Mouse (Mus musculus): ENCODE results near the gene Acer1.

Gene Acer1

DNA sequence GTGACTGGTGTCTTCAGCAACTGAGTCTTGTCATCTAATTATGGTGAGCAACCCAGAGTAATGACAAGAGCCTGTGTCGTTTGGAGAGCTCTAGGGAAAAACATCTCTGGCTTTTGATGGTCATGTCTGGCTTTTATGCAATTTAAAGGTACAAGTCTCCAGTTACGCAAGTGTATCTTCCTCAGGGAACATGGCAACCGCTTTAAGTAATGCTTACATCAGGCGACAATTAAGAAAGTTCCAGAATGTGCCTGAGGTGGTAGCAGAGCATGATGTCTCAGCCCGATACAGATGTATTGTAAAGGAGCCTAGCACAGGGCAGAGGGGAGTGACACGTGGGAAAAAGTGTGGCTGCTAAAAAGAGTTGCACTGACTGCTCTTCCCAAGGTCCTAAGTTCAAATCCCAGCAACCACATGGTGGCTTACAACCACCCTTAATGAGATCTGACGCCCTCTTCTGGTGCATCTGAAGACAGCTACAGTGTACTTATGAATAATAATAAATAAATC is 7.0 kb upstream of the Acer1 start:
- no peak for DNase-seq

DNA sequence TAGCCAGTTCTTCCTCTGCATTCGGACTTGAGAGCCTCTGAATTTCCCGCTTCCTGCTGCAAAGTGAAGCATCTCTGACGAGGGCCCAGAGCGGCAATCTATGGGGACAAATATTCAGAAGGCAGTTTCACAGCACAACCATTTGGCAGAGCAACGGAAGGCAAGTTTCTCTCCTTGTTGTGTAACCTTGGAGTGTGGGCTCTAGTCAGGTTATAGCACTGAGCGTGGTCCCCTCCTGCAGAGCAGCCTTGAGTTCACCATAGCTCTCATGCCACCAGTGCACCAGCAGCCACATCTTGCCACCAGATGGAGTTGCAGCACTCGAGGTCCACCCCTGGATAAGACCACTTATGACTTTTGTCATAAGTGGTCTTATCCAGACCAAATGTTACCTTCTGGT is 6.5 kb upstream of the Acer1 start:
- no peak for DNase-seq

DNA sequence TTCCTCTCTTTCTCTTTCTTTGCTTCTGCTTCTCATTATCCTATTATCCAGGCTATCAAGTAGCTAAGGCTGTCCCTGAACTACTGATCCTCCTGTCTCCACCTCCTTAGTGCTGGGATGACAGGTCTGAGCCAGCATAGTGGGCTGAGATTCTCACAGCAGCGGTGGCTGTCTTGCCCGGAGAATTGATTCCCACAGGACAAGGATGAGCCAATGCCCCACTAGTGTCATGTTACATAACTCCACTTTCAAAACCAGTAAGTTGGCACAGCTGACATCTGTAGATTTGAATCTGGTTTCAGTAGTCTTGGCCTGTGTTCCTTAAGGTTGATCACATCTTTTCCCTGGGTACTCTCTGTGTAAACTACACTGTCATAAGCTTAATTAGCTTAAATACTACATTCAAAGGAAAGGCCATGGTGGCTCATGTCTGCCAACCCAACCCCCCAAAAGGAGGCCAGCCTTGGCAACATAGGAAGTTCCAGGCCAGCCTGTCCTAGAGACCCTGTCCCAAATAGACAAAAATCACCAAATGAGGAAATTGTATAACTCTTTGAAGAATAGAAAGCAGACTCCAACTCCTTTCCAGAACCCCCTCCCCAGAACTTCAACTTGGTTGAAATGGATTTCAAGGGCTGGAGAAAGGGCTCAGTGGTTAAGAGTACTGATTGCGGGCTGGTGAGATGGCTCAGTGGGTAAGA is 4.3 kb upstream of the Acer1 start:
- no peak for DNase-seq

DNA sequence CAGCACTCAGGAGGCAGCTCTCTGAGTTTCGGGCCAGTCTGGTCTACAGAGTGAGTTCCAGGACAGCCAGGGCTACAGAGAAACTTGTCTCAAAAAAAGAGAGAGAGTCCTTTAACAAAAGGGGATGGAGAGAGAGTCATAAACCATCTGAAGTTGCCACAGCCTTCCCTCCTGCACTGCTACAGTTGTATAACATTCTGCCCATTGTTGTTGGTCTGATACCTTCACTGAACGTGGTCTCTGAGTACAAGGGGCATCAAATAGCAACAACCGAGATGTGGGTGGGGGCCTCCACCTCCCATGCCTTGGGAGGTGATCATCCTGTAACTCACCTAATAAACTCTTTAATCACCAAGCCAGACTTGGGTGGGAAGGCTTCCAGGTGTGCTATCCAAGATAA is 3.7 kb upstream of the Acer1 start:
- no peak for DNase-seq

DNA sequence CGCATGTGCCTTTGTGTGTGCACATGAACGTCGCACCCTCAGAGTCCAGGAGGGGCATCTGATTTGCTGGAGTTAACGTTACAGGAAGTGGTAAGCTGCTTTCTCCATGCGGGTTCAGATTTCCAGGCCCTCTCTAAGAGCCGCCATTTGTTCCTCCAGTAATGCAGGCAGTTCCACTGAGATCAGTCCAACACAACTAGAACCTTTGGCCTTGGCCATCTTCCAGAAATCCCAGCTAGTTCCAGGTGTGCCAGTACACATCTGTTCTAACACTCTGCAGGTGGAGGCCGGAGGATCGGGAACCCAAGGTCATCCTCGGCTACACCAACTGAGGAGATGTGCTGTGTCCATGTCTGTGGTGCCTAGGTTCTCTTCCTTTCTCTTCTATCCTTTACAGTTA is 3.0 kb upstream of the Acer1 start:
- no peak for DNase-seq

DNA sequence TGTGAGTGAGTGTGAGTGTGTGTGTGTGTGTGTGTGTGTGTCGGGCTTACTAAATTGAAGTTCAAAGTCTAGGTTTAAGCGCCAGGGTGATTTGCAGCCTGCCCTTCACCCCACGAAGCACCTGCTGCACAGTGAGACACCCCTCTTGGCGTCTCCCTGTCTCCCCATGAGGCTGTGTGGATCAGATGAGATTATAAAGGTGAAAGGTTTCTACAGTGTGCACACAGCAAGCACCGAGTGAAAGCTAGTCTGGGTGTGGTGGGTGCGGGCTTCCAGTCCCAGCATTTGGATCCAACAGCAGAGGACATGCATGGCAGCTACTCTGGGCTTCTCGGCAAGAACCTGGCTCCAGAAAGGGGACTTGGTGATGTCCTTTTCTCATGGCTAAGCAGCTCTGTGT is 877 bp downstream of the Acer1 start:
- DNase-seq: no peak

DNA sequence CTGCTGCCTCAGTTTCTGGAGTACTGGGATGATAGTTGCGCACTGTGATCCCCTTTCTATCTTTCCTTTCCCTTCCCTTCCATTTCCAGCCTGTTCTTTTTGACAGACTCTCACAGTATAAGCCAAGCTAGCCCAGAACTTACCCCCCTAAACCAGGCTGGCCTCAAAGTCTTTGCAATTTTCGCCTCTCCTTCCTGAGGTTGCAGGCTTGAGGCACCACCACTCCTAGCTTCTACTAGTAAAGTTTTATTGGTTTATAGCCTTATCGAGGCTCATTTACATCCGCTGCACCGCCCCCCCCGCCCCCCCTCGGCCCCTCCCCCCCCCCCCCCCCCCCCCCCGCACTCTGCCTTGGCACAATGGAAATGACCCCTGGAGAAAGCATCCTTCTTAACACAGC is 2.4 kb downstream of the Acer1 start:
- no peak for DNase-seq

DNA sequence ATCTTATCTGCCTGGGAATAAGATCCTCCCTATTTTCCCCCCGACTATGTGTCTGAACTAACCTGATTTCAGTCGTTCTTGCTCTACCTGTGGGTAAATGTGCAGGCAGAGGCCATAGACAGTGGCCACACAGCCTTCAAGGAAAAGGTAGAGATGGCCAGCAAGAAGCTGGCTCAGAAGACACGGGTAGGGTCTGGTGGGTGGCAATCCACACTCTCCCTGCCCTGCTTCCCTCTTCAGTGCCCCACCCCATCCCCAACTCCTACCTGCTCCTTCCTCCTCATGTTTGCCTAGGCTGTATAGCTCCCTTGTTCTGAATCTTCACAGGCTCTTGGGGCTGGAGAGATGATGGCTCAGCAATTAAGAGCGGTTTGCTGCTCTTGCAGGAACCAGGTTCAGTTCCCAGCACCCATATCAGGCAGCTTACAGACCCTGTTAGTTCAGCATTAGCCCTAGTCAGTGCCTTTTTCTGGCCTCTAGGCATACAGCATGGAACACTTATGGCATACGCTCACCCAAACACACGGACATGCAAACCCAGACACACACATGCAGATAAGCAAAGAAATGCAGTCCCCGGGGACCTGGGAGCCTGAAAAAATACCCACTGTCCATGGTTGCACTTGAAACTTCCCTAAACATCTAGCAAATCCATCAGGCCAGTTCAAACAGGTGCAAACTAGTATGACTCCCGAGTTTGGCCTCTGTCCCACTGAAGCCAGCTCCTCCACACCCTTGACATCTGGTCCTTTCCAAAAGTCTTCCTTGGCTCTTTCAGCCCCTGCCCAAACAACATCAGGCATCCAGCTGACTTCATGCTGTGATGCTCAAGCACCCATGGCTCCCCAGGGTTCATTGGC is 5.2 kb downstream of the Acer1 start:
- DNase-seq: no peak

DNA sequence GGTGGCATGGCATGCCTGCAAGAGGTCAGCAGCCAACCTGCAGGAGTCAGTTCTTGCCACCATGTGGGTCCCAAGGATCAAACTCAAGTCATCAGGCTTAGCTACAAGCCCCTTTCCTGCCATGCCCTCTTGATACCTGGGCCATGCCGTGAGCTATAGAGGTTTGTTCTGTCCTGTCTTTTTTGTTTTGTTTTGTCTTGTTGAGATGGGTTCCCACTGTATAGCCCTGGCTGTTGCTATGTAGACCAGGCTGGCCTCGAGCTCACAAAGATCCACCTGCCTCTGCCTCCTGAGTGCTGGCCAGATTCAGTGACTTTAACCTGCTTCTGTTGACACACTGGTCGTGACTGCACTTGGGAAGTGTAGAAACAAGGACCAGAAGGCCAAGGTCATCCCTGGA is 6.5 kb downstream of the Acer1 start:
- DNase-seq: no peak

DNA sequence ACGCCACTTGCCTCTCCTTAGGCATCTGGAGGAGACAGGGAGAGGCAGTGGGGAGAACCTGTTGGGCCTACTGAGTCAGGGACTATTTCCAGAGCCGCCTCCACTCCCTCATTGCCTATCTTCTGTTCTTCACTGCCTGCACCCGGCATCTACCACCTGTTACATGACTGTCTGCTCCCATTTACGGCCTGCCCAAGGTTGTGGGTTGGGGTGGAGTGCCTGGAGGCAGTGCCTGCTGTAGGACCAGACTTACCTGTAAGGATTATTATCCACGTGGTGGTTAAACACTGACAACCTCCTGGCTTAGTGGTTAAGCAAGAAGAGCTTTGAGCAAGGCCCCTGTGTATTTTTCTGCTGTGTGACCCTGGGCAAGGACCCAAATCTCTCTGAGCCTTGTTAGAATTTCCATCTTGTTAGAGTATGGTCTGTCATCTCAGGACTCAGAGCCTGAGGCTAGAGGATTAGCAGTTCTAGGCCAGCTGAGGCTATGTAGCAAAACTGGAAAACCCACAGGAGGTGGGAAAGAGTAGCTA is 7.2 kb downstream of the Acer1 start:
- DNase-seq: no peak

DNA sequence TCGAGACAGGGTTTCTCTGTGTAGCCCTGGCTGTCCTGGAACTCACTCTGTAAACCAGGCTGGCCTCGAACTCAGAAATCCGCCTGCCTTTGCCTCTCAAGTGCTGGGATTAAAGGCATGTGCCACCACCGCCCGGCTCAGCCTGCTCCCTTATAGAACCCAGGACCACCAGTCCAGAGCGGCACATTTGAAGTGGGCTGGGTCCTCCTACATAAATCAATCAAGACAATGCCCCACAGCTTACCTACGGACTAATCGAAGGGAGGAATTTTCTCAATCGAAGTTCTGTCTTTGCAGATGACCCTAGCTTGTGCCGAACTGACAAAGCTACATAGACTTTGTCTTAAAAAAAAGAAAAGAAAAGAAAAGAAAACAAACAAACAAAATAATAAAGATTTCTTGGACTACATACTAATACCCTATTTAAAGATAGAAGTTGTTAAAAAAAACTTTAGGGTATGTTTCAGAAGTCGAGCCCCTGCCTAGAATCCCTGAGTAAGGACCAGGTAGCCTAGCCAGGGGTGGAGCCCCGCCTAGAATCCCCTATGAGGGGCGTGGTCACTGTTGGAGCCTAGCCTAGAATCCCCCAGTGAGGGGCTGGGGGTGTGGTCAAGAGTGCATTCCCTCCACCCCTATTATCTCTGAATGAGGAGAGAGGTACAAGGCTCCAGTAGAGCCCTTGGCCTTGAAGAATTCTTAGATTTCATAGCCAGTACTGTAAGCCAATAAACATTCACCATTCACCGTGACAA is 7.8 kb downstream of the Acer1 start:
- DNase-seq: no peak

DNA sequence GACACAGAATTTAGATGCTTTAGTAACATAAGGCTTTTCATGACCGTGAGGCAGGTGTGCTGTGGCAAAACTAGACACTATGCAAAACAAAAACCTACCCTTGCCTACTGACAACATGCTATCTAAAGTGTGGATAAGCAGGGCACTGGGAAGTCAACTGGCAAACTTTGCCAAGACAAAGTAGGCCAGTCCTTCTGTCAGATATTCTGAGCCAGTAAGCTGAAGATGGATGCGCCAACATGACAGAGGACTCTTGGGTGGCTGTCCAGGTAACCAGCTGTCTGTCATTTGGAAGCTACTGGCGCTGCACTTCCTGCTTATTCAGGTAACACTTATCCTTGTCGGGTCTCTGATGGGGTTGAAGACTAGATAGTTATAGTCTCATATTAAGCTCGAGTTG is 11.8 kb downstream of the Acer1 start:
- no peak for DNase-seq

DNA sequence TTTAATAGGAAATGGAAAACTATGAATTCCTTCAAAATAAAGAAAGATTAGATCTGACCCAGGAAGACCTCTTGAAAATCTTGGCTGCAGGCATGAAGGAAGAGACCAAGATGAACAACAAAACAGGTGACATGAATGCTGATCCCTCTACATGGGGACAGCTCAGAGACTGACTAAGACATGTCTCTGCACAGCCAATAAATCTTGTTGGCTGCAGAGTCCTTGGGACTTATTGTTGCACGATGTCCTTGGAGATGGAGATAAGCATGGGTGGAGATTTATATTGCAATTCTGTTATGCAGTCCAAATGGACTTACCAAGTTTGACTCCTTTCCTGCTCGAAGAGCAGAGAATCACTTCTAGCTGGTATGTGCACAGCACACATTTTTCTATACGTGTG is 12.6 kb downstream of the Acer1 start:
- no peak for DNase-seq

DNA sequence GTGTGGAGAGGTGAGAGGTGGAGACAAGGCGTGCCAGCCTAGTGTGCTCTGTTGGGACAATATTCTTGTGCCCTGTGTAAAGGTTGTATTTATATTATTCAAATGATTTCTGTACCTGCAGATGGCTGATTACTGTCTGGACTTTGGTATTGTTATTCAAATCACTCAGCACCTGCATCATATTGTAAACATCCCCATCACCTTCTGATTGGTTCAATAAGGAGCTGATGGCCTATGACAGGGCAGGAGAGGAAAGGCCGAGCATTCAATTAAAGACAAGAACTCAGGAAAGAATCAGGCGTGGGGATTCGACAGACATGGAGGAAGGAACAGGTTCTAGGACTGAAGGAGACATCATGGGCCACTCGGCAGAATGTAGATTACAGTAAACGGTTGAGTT is 18.3 kb downstream of the Acer1 start:
- DNase-seq: no peak

DNA sequence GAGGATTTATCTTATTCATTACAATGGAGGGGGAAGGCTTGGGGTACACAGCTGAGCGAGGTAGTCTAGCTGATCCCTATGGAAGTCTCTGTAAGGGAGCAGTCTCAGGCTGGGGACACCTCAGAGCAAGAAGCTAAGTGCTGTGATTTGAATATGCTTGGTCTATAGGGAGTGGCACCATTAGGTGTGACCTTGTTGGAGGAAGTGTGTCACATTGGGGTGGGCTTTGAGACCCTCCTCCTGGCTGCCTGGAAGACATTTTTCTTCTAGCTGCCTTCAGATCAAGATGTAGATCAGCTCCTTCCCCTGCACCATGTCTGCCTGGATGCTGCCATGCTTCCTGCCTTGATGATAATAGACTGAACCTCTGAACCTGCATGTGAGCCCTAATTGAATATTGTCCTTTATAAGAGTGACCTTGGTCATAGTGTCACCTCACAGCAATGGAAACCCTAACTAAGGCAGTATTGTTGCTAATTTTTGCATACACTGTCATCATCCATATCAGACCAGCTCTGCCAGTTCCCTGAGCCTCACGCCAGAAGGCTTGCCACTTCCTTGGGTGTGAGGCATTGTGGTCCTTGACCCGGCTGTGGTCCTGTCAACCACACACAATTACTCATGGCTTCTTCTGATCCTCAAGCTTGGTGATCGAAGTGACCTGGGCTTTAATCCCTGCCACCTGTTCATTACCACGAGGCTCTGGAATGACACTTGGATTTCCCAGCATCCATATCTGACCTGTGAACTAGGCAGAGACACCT is 19.1 kb downstream of the Acer1 start:
- no peak for DNase-seq

DNA sequence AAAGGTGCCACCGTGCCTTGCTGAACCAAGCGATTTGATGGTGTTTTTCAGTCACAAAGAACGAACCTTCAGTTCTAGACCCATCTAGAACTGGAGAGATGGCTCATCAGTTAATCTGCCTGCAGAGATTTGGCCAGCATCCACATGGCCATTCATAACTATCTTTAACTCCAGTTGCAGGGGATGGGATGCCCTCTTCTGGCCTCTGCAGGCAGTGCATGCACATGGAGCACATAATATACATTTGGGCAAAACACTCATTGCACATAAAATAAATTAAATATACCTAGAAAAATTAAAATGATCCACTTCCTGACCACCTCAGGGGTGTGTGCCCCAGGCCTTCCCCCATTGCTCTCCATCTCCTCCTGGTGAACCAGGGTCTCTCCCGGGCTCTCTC is 20.0 kb downstream of the Acer1 start:
- DNase-seq: no peak

DNA sequence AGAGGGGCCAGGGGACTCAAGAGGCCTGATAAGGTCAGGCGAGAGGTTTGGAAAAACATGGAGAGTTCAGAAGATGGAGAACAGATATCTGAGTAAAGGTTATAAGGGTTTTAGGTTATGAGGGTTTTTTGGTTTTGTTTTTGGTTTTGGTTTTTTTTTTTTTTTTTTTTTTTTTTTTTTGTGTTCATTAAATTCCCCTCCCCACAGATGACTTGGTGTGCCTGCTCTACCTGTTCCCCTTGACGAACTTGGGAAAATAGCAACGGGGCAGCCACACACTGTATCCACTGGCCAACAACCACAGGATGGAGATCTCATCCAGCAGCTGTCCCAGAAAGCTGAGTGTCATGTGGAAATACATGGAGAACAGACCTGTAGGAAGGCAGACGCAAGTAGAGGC is 23.3 kb downstream of the Acer1 start:
- no peak for DNase-seq

DNA sequence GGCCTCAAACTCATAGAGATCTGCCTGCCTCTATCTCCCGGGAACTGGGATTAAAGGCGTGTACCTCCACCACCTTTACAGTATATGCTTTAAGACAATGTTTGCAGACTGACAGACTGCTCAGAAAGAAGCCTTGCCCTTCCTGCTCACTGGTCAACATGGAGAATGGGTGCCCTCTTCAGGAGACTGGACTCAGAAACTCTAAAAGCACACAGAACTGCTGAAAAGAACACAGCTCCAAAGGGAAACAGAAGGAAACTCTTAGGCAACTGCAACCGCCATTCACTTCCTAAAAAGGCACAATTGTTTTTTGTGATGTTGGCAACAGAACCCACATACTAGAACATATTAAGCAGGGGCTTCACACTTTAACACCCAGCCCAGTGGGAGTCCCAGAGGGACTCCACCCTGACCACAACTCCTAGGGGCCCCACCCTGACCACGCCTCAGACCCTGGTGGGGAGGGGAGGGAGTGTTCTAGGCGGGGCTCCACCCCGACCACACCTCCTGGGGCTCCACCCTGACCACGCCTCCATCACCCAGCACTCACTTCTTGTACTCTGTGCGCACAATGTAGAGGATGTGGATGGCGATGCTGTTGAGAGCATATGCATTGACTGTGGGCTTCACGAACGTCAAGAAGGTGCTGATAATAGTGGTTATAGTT is 24.0 kb downstream of the Acer1 start:
- DNase-seq: no peak

DNA sequence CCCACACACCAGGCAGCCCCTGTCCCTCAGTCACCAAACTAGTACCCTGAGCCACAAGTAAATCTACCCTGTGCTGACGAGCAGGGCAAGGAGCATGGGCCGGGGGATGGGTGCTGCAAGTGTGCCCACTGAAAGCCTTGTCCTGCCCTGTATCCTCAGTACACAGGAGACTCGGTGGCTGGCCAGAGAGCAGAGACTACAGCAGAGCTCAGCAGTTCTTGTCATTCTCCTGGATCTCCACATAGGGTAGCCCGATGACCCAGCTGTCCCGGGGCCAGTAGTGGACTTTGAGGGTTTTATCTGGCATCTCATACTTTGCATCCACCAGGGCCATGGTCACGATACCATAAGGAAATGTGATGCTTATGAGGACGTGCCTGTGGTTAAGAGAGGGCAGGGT is 27.1 kb downstream of the Acer1 start:
- no peak for DNase-seq

DNA sequence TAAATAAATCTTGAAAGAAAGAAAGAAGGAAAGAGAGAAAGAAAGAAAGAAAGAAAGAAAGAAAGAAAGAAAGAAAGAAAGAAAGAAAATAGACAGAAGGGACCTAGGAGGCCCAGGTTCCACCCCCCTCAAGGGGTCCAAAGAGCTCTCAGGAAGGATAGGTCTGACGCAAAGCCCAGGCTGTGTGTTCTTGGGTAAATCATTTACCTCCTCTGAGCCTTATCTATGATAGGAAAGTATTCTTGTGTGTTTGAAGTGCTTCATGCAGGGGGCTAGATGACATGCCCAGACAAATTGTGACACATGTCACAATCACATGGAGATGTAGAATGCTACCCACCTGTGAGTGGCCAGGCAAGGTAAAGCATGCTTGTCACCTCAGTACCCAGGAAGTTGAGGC is 29.3 kb downstream of the Acer1 start:
- DNase-seq: no peak

DNA sequence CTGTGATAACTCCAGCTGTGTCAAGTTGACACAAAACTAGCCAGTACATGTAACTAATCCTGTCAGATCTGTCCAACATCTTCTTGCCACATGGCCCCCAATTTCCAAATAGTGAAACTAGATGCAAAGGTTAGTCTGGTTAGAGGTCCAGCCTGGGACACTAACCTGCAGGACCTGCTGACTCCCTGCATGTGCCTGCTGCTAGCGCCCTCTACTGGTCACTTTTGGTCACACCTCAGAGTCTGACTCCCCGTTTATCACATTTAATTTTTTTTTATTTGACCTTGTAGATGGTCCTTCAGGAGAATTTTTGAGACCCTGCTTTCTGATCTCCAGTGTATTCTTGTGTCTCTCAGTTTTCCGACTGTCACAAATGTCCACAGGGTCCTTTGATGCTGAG is 31.0 kb downstream of the Acer1 start:
- peak; percentile 22 for DNase-seq

DNA sequence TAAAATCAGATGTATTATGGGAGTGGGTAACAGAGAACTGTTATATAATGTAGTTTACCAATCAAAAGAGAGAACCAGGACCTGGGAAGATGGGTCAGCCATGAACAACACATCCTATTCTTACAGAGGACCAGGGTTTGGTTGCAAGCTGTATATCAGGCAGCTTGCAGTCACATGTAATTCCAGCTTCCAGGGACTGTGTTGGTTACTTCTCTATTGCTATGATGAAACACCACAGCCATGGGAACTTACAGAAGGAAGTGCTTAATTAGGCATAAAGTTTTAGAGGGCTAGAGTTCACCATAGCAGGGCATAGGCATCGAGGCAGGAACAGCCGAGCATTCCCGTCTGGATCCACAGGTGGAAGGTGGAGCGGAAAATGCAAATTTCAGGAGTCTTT is 43.2 kb downstream of the Acer1 start:
- DNase-seq: no peak

All from right cerebral cortex, postnatal 4 days (tissue).